Comparison of ENCODE assay signal across 9 mouse cellular contexts in the genomic region with DNA sequence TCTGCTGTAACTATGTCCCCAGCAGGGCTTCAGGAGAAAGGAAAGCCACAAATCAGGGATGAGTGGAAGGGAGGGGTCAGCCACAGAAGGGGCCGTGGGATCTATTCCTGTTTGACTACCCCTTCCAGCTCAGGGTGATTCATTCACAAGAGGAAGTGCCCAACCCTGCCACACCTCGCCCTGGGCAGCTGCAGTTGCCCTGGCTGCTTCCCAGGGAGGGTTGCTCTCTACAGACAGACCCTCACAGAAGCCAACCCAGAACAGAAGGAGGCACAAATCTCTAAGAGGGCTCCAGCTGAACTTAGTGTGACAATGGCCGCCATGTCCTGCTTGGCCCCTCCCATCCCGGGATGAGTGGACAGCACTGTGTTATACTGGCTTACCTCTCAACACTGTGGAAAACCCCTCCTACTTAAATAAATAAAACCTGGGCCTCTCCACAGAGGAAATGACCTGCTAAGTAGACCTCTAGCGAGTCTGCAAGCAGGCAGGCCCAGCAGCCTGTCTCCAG. TPM values are rescaled to one million over a fixed set of nuclear protein-coding genes. Genes with fewer than 3 reads are reported as not detected.
A peak's percentile ranks its signal among the peaks of the same experiment; 100 is the strongest.
DNase-seq lines count a peak whose midpoint lies in the region; ATAC-seq and TF ChIP-seq lines count a peak whose summit lies in the region.
"Had no signal": no experiment of that assay in that cellular context is flagged by ENCODE, and none has a peak within 500 bp of the region (broad histone marks: within the 10 kb centered on the region; RNA-seq: fewer than 3 reads in every experiment).

No protein-coding gene starts in this region.

- WGBS in limb, embryonic 12.5 days: 67% methylated on average over 5 of the region's 5 CpGs
- WGBS in limb, embryonic 10.5 days: 76% methylated on average over 5 of the region's 5 CpGs
- 26% methylated on average over 5 of the region's 5 CpGs for WGBS in liver, embryonic 13.5 days (ENCODE audit: insufficient replicate concordance)
- 13% methylated on average over 5 of the region's 5 CpGs for WGBS in small intestine, adult 2 months

- no peak overlapping the region for H3K4me3 ChIP-seq in limb, embryonic 12.5 days (replicated peaks)
- no peak overlapping the region for H3K4me3 ChIP-seq in limb, embryonic 10.5 days
- H3K4me3 ChIP-seq in embryonic fibroblast, embryonic 13.5 days (ENCODE audit: insufficient read depth, low read length): no peak overlapping the region
- no peak overlapping the region for H3K4me3 ChIP-seq in liver, embryonic 13.5 days (replicated peaks)
- H3K4me3 ChIP-seq in small intestine, adult 2 months (ENCODE audit: low read depth, low read length): peak overlapping the region; percentile 19; the same call in 1 of the 2 replicates

- H3K4me1 ChIP-seq in limb, embryonic 12.5 days (replicated peaks): peaks cover 11% of the 10 kb centered on the region; the same call in 1 of the 2 replicates
- H3K4me1 ChIP-seq in limb, embryonic 10.5 days: peaks cover 14% of the 10 kb centered on the region
- H3K4me1 ChIP-seq in embryonic fibroblast, embryonic 13.5 days (ENCODE audit: control insufficient read depth, insufficient read depth, low read length): peaks cover 6% of the 10 kb centered on the region; the same call in 1 of the 2 replicates
- H3K4me1 ChIP-seq in liver, embryonic 13.5 days (replicated peaks): peaks cover 59% of the 10 kb centered on the region
- H3K4me1 ChIP-seq in small intestine, adult 2 months (ENCODE audit: control insufficient read depth, insufficient read depth, insufficient read length, low read length): peaks cover 31% of the 10 kb centered on the region

- H3K9me3 ChIP-seq in limb, embryonic 12.5 days: no peaks in the 10 kb centered on the region
- H3K9me3 ChIP-seq in limb, embryonic 10.5 days (replicated peaks): no peaks in the 10 kb centered on the region
- H3K9me3 ChIP-seq in liver, embryonic 13.5 days (replicated peaks): no peaks in the 10 kb centered on the region

- no peaks in the 10 kb centered on the region for H3K27me3 ChIP-seq in limb, embryonic 12.5 days
- H3K27me3 ChIP-seq in limb, embryonic 10.5 days (ENCODE audit: low read depth, poor library complexity, severe bottlenecking): no peaks in the 10 kb centered on the region
- H3K27me3 ChIP-seq in liver, embryonic 13.5 days: no peaks in the 10 kb centered on the region
- no peaks in the 10 kb centered on the region for H3K27me3 ChIP-seq in small intestine, adult 2 months (ENCODE audit: control insufficient read depth, insufficient read depth, low read length)

- intact Hi-C loops in left cerebral cortex, postnatal 14 days (cut with DNase I): loop anchor here (5.0 kb wide), 3 partner anchors 73 to 223 kb away; a partner anchor contains a TSS

- H3K4me2 ChIP-seq in limb, embryonic 12.5 days: no peak overlapping the region
- peak overlapping the region; percentile 46 for H3K4me2 ChIP-seq in liver, embryonic 13.5 days

- ATAC-seq in limb, embryonic 12.5 days (ENCODE audit: insufficient number of reproducible peaks, insufficient read depth, low FRiP score, low TSS enrichment, low read depth): no peak
- peak; percentile 6; the same call in 1 of the 2 replicates for ATAC-seq in liver, embryonic 13.5 days (ENCODE audit: low read depth)

- no peak for DNase-seq in limb, embryonic 10.5 days (ENCODE audit: low spot score)
- no peak for DNase-seq in liver, embryonic 13.5 days
- no peak for DNase-seq in gastrocnemius, adult 18-20 months (ENCODE audit: low spot score)
- no peak for DNase-seq in left cerebral cortex, postnatal 14 days (ENCODE audit: low spot score in 2 of 2)
- no peak for DNase-seq in embryo, embryonic 11 days
- DNase-seq: gastrocnemius, postnatal 10 days had no signal

- H3K36me3 ChIP-seq in limb, embryonic 12.5 days: peaks cover 59% of the 10 kb centered on the region
- H3K36me3 ChIP-seq in limb, embryonic 10.5 days: peaks cover 67% of the 10 kb centered on the region
- no peaks in the 10 kb centered on the region for H3K36me3 ChIP-seq in liver, embryonic 13.5 days
- H3K36me3 ChIP-seq in small intestine, adult 2 months (ENCODE audit: control insufficient read depth, insufficient read depth, low read length): no peaks in the 10 kb centered on the region

- no peak for TF ChIP-seq CTCF in embryonic fibroblast, embryonic 13.5 days (IDR thresholded peaks at IDR 0.05; ENCODE audit: borderline replicate concordance, insufficient read depth, low read length)
- TF ChIP-seq CTCF in small intestine, adult 2 months (IDR thresholded peaks at IDR 0.05; ENCODE audit: extremely low read depth, insufficient read length, insufficient replicate concordance, low read depth, low read length): no peak

- peak overlapping the region; percentile 59; the same call in 1 of the 2 replicates for H3K27ac ChIP-seq in limb, embryonic 12.5 days
- no peak overlapping the region; the same call in 1 of the 2 replicates for H3K27ac ChIP-seq in limb, embryonic 10.5 days
- peak overlapping the region; percentile 52; the same call in 1 of the 2 replicates for H3K27ac ChIP-seq in embryonic fibroblast, embryonic 13.5 days (ENCODE audit: insufficient read depth, low read length)
- H3K27ac ChIP-seq in liver, embryonic 13.5 days: peak overlapping the region; percentile 50
- peak overlapping the region; percentile 77 for H3K27ac ChIP-seq in small intestine, adult 2 months (ENCODE audit: insufficient read depth, low read depth, low read length)

- TF ChIP-seq POLR2A in embryonic fibroblast, embryonic 13.5 days (IDR thresholded peaks at IDR 0.05; ENCODE audit: low read depth, low read length): no peak
- TF ChIP-seq POLR2A in small intestine, adult 2 months (IDR thresholded peaks at IDR 0.05; ENCODE audit: low read depth, low read length): no peak

- no peak overlapping the region for H3K9ac ChIP-seq in limb, embryonic 12.5 days (replicated peaks)
- 0 out of 2 replicates have a peak overlapping the region, but pooled peaks have one; percentile 18 for H3K9ac ChIP-seq in liver, embryonic 13.5 days

RNA-seq across cellular contexts. Expression of a gene that starts 28.5 kb away (rescaled TPM):
- 55.1 and 55.3 TPM in 2 replicates for polyA plus RNA-seq in limb, embryonic 12.5 days (2016; fragmentation: Nextera tagmentation; extraction: Ambion mirVana)
- polyA plus RNA-seq in limb, embryonic 10.5 days (2016; fragmentation: Nextera tagmentation; extraction: Ambion mirVana): 62.3 and 74.5 TPM in 2 replicates
- 26.9 and 30.1 TPM in 2 replicates for polyA plus RNA-seq in embryonic fibroblast, embryonic 13.5 days (2011; ENCODE audit: insufficient read length, low read depth, missing spikeins)
- polyA plus RNA-seq in liver, embryonic 13.5 days (2015; fragmentation: Nextera tagmentation; extraction: Ambion mirVana): 11.6 and 12.7 TPM in 2 replicates
- 9.2 and 15.0 TPM in 2 replicates for polyA plus RNA-seq in small intestine, adult 2 months (2012; rRNA removed)
- total RNA-seq in gastrocnemius, adult 18-20 months (2021): 1 to 10 TPM; 4.2 to 4.9 TPM
- total RNA-seq in left cerebral cortex, postnatal 14 days (2021): 10 to 100 TPM; 28.5 to 29.9 TPM

RNA-seq across cellular contexts. Expression of a gene that starts 44.6 kb away (rescaled TPM):
- 6.8 and 7.7 TPM in 2 replicates for polyA plus RNA-seq in limb, embryonic 12.5 days (2016; fragmentation: Nextera tagmentation; extraction: Ambion mirVana)
- polyA plus RNA-seq in limb, embryonic 10.5 days (2016; fragmentation: Nextera tagmentation; extraction: Ambion mirVana): 3.1 and 3.8 TPM in 2 replicates
- polyA plus RNA-seq in embryonic fibroblast, embryonic 13.5 days (2011; ENCODE audit: insufficient read length, low read depth, missing spikeins): 150 and 157 TPM in 2 replicates
- 0.54 and 0.62 TPM in 2 replicates for polyA plus RNA-seq in liver, embryonic 13.5 days (2015; fragmentation: Nextera tagmentation; extraction: Ambion mirVana)
- 6.2 and 6.3 TPM in 2 replicates for polyA plus RNA-seq in small intestine, adult 2 months (2012; rRNA removed)
- total RNA-seq in gastrocnemius, adult 18-20 months (2021): 10 to 100 TPM; 32.8 to 42.6 TPM
- total RNA-seq in left cerebral cortex, postnatal 14 days (2021): 10 to 100 TPM; 30.9 TPM

Comparison
In these comparisons a context has a peak if more than half of its experiments do, and no peak if none do; other contexts are left out.
1. RNA of a gene that starts 44.6 kb away (polyA plus RNA-seq): 150 to 157 TPM in embryonic fibroblast, embryonic 13.5 days; 6.8 to 7.7 TPM in limb, embryonic 12.5 days, 6.2 to 6.3 TPM in small intestine, adult 2 months, 3.1 to 3.8 TPM in limb, embryonic 10.5 days and 0.54 to 0.62 TPM in liver, embryonic 13.5 days; every median in the first group is over 10 times any median in the second.